Mouse (Mus musculus) CH12.LX (cell line): ENCODE measurements at regions not wholly inside any gene's neighbourhood (a gene's known extent, or its start where the extent isn't known, plus 50 kb on each side); places are given as distances from the start of the nearest gene placed in this dataset.

Experiments
- DNase-seq: peaks from one replicate; pipeline ENCODE4 v3.0.0-alpha.2; 2013; ENCODE audit errors: extremely low read depth
- H3K27ac ChIP-seq: 2 replicates; pipeline ENCODE4 v1.5.1; 2012; ENCODE audit warnings: low read depth, mild to moderate bottlenecking, control low read depth, moderate library complexity; ENCODE audit not compliant: insufficient read depth
- H3K27me3 ChIP-seq: replicated peaks from 2 replicates; pipeline ENCODE3; 2012; ENCODE audit warnings: inconsistent platforms
- H3K36me3 ChIP-seq, 2 experiments: replicated peaks in 1 of 2; 2 replicates each; pipeline versions ENCODE3 to v1.6.1; 2012; ENCODE audit warnings: inconsistent platforms in 1 of 2, low read length in 1 of 2, mild to moderate bottlenecking in 1 of 2, mixed read lengths in 1 of 2, moderate library complexity in 1 of 2; ENCODE audit not compliant: control insufficient read depth in 1 of 2, insufficient read depth in 1 of 2
- H3K4me1 ChIP-seq, 2 experiments: 2 replicates each; pipeline ENCODE4 v1.6.1; 2012; ENCODE audit warnings: inconsistent platforms in 1 of 2, moderate library complexity in 1 of 2; ENCODE audit not compliant: insufficient read depth in 2 of 2, control insufficient read depth in 1 of 2
- H3K4me2 ChIP-seq: 2 replicates; pipeline ENCODE4 v1.6.1; 2012; ENCODE audit warnings: low read depth, mild to moderate bottlenecking, control low read depth; ENCODE audit not compliant: poor library complexity, insufficient read depth, severe bottlenecking
- H3K4me3 ChIP-seq, 3 experiments: fragments of 150-350 bp in 1 of 3; sonication (generic) in 1 of 3; replicated peaks in 1 of 3; 2 replicates each; pipeline versions ENCODE3 to v1.5.1; 2011 to 2012; ENCODE audit warnings: low read depth in 2 of 3, low read length in 2 of 3, mild to moderate bottlenecking in 2 of 3, moderate library complexity in 2 of 3, control low read depth in 1 of 3, improper control_type of control experiment in 1 of 3, inconsistent platforms in 1 of 3, mixed read lengths in 1 of 3; ENCODE audit not compliant: poor library complexity in 1 of 3
- H3K79me2 ChIP-seq: replicated peaks from 2 replicates; pipeline ENCODE4 v1.6.1; 2012; ENCODE audit warnings: mild to moderate bottlenecking, moderate library complexity; ENCODE audit not compliant: control insufficient read depth, poor library complexity, insufficient read depth, severe bottlenecking; ENCODE audit errors: extremely low read depth
- H3K9ac ChIP-seq: 2 replicates; pipeline ENCODE4 v1.6.1; 2012; ENCODE audit warnings: low read depth, mild to moderate bottlenecking, control low read depth, moderate library complexity; ENCODE audit not compliant: insufficient read depth
- H3K9me3 ChIP-seq: replicated peaks from 2 replicates; pipeline ENCODE3; 2012; ENCODE audit warnings: low read length, inconsistent platforms, mixed read lengths
- BHLHE40 ChIP-seq: IDR thresholded peaks from 2 replicates; pipeline ENCODE4 v1.6.1; 2011; ENCODE audit warnings: mild to moderate bottlenecking, low read depth, low read length, improper control_type of control experiment
- CHD1 ChIP-seq: IDR thresholded peaks from 2 replicates; pipeline ENCODE4 v1.6.1; 2012; ENCODE audit warnings: low read depth, low read length, improper control_type of control experiment, inconsistent platforms
- CHD2 ChIP-seq: IDR thresholded peaks from 2 replicates; pipeline ENCODE4 v1.6.1; 2011; ENCODE audit warnings: low read length, improper control_type of control experiment
- CTCF ChIP-seq, 2 experiments: IDR thresholded peaks in 1 of 2; conservative IDR thresholded peaks in 1 of 2; 2 replicates each; pipeline ENCODE4 v1.5.1; 2011 to 2012; ENCODE audit warnings: low read depth in 2 of 2, low read length in 2 of 2, improper control_type of control experiment in 1 of 2, inconsistent platforms in 1 of 2, mild to moderate bottlenecking in 1 of 2, moderate library complexity in 1 of 2
- E2F4 ChIP-seq: IDR thresholded peaks from 2 replicates; pipeline ENCODE4 v1.6.1; 2011; ENCODE audit warnings: low read depth, low read length, improper control_type of control experiment; ENCODE audit not compliant: insufficient replicate concordance
- ELF1 ChIP-seq: IDR thresholded peaks from 2 replicates; pipeline ENCODE4 v1.6.1; 2014; ENCODE audit warnings: low read depth, mild to moderate bottlenecking, inconsistent platforms, low read length, improper control_type of control experiment
- EP300 ChIP-seq: IDR thresholded peaks from 2 replicates; pipeline ENCODE4 v1.6.1; 2011; ENCODE audit warnings: low read length, improper control_type of control experiment
- ETS1 ChIP-seq: conservative IDR thresholded peaks from 2 replicates; pipeline ENCODE4 v1.6.1; 2012; ENCODE audit warnings: low read depth, mild to moderate bottlenecking, inconsistent platforms, low read length, improper control_type of control experiment, moderate library complexity
- GABPA ChIP-seq: IDR thresholded peaks from 2 replicates; pipeline ENCODE4 v1.6.1; 2012; ENCODE audit warnings: low read depth, low read length, improper control_type of control experiment, inconsistent platforms; ENCODE audit not compliant: insufficient replicate concordance
- HCFC1 ChIP-seq: IDR thresholded peaks from 2 replicates; pipeline ENCODE4 v1.6.1; 2012; ENCODE audit warnings: low read depth, mild to moderate bottlenecking, inconsistent platforms, low read length, improper control_type of control experiment
- IRF4 ChIP-seq: IDR thresholded peaks from 2 replicates; pipeline ENCODE4 v1.6.1; 2014; ENCODE audit warnings: low read depth, mild to moderate bottlenecking, inconsistent platforms, low read length, improper control_type of control experiment
- JUN ChIP-seq: IDR thresholded peaks from 2 replicates; pipeline ENCODE4 v1.6.1; 2011; ENCODE audit warnings: low read depth, mild to moderate bottlenecking, low read length, improper control_type of control experiment, moderate library complexity; ENCODE audit not compliant: insufficient read depth
- JUND ChIP-seq: conservative IDR thresholded peaks from 2 replicates; pipeline ENCODE4 v1.6.1; 2011; ENCODE audit warnings: low read depth, low read length, improper control_type of control experiment
- KAT2A ChIP-seq: IDR thresholded peaks from 2 replicates; pipeline ENCODE4 v1.6.1; 2012; ENCODE audit warnings: low read length, improper control_type of control experiment, inconsistent platforms; ENCODE audit not compliant: insufficient replicate concordance
- MAFK ChIP-seq: IDR thresholded peaks from 2 replicates; pipeline ENCODE4 v1.6.1; 2011; ENCODE audit warnings: low read length, improper control_type of control experiment; ENCODE audit not compliant: insufficient replicate concordance
- MAX ChIP-seq: IDR thresholded peaks from 2 replicates; pipeline ENCODE4 v1.6.1; 2011; ENCODE audit warnings: low read length, improper control_type of control experiment
- MAZ ChIP-seq: IDR thresholded peaks from 2 replicates; pipeline ENCODE4 v1.6.1; 2012; ENCODE audit warnings: low read depth, mild to moderate bottlenecking, inconsistent platforms, low read length, improper control_type of control experiment, moderate library complexity
- MEF2A ChIP-seq: IDR thresholded peaks from 2 replicates; pipeline ENCODE4 v1.6.1; 2014; ENCODE audit warnings: low read depth, mild to moderate bottlenecking, inconsistent platforms, low read length, improper control_type of control experiment, borderline replicate concordance
- MXI1 ChIP-seq: IDR thresholded peaks from 2 replicates; pipeline ENCODE4 v1.6.1; 2011; ENCODE audit warnings: mild to moderate bottlenecking, low read depth, low read length, improper control_type of control experiment
- MYC ChIP-seq: IDR thresholded peaks from 2 replicates; pipeline ENCODE4 v1.6.1; 2011; ENCODE audit warnings: low read depth, mild to moderate bottlenecking, improper control_type of control experiment, low read length
- NELFE ChIP-seq: IDR thresholded peaks from 2 replicates; pipeline ENCODE4 v1.6.1; 2011; ENCODE audit warnings: low read depth, low read length, improper control_type of control experiment
- NRF1 ChIP-seq: IDR thresholded peaks from 2 replicates; pipeline ENCODE4 v1.6.1; 2014; ENCODE audit warnings: low read depth, mild to moderate bottlenecking, inconsistent platforms, low read length, improper control_type of control experiment, moderate library complexity
- PAX5 ChIP-seq: IDR thresholded peaks from 2 replicates; pipeline ENCODE4 v1.6.1; 2012; ENCODE audit warnings: low read length, inconsistent platforms, mixed read lengths
- POLR2A ChIP-seq: IDR thresholded peaks from 2 replicates; pipeline ENCODE4 v1.6.1; 2011; ENCODE audit warnings: low read depth, mild to moderate bottlenecking, improper control_type of control experiment, low read length
- POLR2AphosphoS2 ChIP-seq: IDR thresholded peaks from 2 replicates; pipeline ENCODE4 v1.6.1; 2011; ENCODE audit warnings: low read depth, low read length, improper control_type of control experiment
- RAD21 ChIP-seq: IDR thresholded peaks from 2 replicates; pipeline ENCODE4 v1.6.1; 2011; ENCODE audit warnings: low read depth, mild to moderate bottlenecking, low read length, improper control_type of control experiment, moderate library complexity
- RCOR1 ChIP-seq: conservative IDR thresholded peaks from 2 replicates; pipeline ENCODE4 v1.6.1; 2012; ENCODE audit warnings: low read depth, mild to moderate bottlenecking, inconsistent platforms, low read length, improper control_type of control experiment
- SIN3A ChIP-seq: IDR thresholded peaks from 2 replicates; pipeline ENCODE4 v1.6.1; 2012; ENCODE audit warnings: low read length, improper control_type of control experiment, inconsistent platforms
- SMC3 ChIP-seq: IDR thresholded peaks from 2 replicates; pipeline ENCODE4 v1.6.1; 2011; ENCODE audit warnings: low read depth, low read length, improper control_type of control experiment
- TBP ChIP-seq: conservative IDR thresholded peaks from 2 replicates; pipeline ENCODE4 v1.6.1; 2011; ENCODE audit warnings: low read depth, low read length, improper control_type of control experiment
- TCF12 ChIP-seq: IDR thresholded peaks from 2 replicates; pipeline ENCODE4 v1.6.1; 2014; ENCODE audit warnings: low read depth, mild to moderate bottlenecking, inconsistent platforms, low read length, improper control_type of control experiment
- UBTF ChIP-seq: IDR thresholded peaks from 2 replicates; pipeline ENCODE4 v1.6.1; 2012; ENCODE audit warnings: low read depth, mild to moderate bottlenecking, inconsistent platforms, low read length, improper control_type of control experiment, moderate library complexity
- USF1 ChIP-seq: IDR thresholded peaks from 2 replicates; pipeline ENCODE4 v1.6.1; 2014; ENCODE audit warnings: low read depth, mild to moderate bottlenecking, inconsistent platforms, low read length, improper control_type of control experiment
- USF2 ChIP-seq: conservative IDR thresholded peaks from 2 replicates; pipeline ENCODE4 v1.6.1; 2011; ENCODE audit warnings: low read depth, low read length, improper control_type of control experiment
- ZC3H11A ChIP-seq: IDR thresholded peaks from 2 replicates; pipeline ENCODE4 v1.6.1; 2012; ENCODE audit warnings: low read depth, mild to moderate bottlenecking, inconsistent platforms, low read length, improper control_type of control experiment
- ZKSCAN1 ChIP-seq: IDR thresholded peaks from 2 replicates; pipeline ENCODE4 v1.6.1; 2012; ENCODE audit warnings: low read depth, inconsistent platforms, low read length, improper control_type of control experiment, borderline replicate concordance
- ZMIZ1 ChIP-seq: IDR thresholded peaks from 2 replicates; pipeline ENCODE4 v1.6.1; 2012; ENCODE audit warnings: low read depth, mild to moderate bottlenecking, inconsistent platforms, low read length, improper control_type of control experiment
- ZNF384 ChIP-seq: IDR thresholded peaks from 2 replicates; pipeline ENCODE4 v1.6.1; 2012; ENCODE audit warnings: low read depth, low read length, improper control_type of control experiment, inconsistent platforms
- dilution Hi-C: fragments of 300-500 bp; cut with MboI; formaldehyde crosslinking; loops from 2 replicates; pipeline ENCODE4 v1.14.3; 2020; ENCODE audit warnings: low sequenced_read_pairs; ENCODE audit not compliant: extremely low pct_unique_long_range_greater_than_20kb, extremely low pct_ligation_motif_present
- in situ Hi-C: fragments of 300-500 bp; cut with MboI; formaldehyde crosslinking; loops from 3 replicates; pipeline ENCODE4 v1.14.3; 2019; ENCODE audit warnings: low sequenced_read_pairs, low pct_ligation_motif_present, low pct_unique_long_range_greater_than_20kb, mixed read lengths

DNA sequence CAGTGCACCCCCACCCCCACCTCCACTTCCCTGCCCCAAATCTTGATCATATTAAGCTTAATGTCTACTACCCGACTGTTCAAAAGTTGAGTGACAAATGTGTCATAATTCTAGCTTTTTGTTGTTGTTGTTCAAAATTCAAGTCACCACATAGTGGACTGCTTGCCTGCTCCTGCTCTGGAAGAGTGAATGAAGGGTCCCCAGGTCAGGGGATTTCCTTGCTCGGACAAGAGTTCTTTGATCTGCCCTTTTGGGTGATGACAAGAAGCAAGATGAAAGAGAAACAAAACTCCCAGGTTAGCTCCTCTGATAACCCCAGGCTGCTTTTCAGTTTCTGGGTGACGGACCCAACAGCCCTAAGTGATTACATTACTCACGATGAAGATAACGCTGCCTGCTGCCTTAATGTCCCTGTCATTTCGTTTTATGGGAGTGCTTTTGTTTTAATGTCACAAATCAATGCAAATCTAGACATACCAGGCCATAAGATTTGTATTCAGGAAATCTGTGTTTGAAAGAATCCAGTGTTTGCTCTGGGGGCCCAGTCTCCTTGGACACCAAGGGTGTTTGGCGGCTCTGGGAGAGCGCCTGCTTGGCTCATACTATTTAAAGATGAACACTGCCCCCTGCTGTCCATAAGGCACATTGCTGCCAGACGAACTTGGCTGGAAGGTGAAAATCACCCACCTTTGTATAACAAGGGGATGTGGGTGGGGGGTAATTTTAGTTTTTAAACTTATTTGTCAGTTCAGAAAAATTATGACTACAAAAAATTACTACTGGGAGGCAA, 172.0 kb upstream of the 1700066M21Rik start:
- H3K36me3 ChIP-seq = no peaks in the 10 kb centered on the region
- in situ Hi-C loops = loop anchor here (5.0 to 25.0 kb wide), 2 partner anchors 127 to 1318 kb away; no protein-coding TSS in a partner anchor

DNA sequence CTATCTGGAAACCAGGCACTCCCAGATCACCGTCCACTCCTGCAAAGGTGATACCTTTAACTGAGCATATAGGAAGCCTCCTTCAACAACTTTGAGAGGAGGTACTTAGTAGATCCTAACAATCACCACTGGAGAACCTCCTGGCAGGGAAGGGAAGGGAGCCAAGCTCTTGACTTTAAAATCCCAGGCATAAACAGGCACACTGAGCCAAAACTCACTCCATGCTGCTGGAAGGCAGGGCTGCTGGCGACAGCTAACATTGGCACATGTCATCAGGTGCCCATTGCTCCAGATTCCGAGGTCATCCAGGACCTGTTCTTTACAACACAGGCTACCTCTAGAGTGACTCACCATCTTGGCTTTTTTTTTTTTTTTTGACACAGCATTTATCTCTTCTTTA, 170.9 kb upstream of the 1700066M21Rik start:
- Histone ChIP-seq H3K36me3 (no peaks in the 10 kb centered on the region), H3K4me3 (no peak overlapping the region), H3K4me2 (no peak overlapping the region), H3K79me2 (no peaks in the 10 kb centered on the region), H3K27me3 (no peaks in the 10 kb centered on the region), H3K9ac (no peak overlapping the region), H3K27ac (no peak overlapping the region), H3K9me3 (no peaks in the 10 kb centered on the region), H3K4me1 (peaks cover 5 to 6% of the 10 kb centered on the region in 2 experiments)
- in situ Hi-C loops = loop anchor here (5.0 to 25.0 kb wide), 2 partner anchors 126 to 1319 kb away; no protein-coding TSS in a partner anchor
- no peak for DNase-seq
- dilution Hi-C loops = no loop called here
- no peak for TF ChIP-seq EP300
- TF ChIP-seq ZNF384 = no peak
- TF ChIP-seq MAX = no peak
- no peak for TF ChIP-seq SIN3A
- TF ChIP-seq SMC3 = no peak
- no peak for TF ChIP-seq RCOR1
- no peak for TF ChIP-seq RAD21
- no peak for TF ChIP-seq POLR2A
- TF ChIP-seq KAT2A = no peak
- no peak for TF ChIP-seq ELF1
- TF ChIP-seq MAZ = no peak
- no peak for TF ChIP-seq TBP
- TF ChIP-seq CTCF (conservative IDR thresholded peaks at IDR 0.05 in 1 of 2, IDR thresholded peaks at IDR 0.05 in 1 of 2; ENCODE audit: low read depth in 2 of 2, low read length in 2 of 2) = no peak
- no peak for TF ChIP-seq ZKSCAN1
- no peak for TF ChIP-seq JUN
- no peak for TF ChIP-seq ZMIZ1
- no peak for TF ChIP-seq GABPA

More for the DNA sequence above, 172.0 kb upstream of the 1700066M21Rik start:
- Histone ChIP-seq H3K27me3 (no peaks in the 10 kb centered on the region), H3K9ac (0 out of 2 replicates have a peak overlapping the region, but pooled peaks have one; percentile 17), H3K79me2 (no peaks in the 10 kb centered on the region), H3K27ac (no peak overlapping the region), H3K4me1 (peaks cover 0 to 6% of the 10 kb centered on the region in 2 experiments; a peak in 2 of 4 replicates), H3K4me3 (no peak overlapping the region), H3K9me3 (no peaks in the 10 kb centered on the region), H3K4me2 (peak overlapping the region; percentile 91)
- no peak for TF ChIP-seq USF2
- TF ChIP-seq SIN3A = 0 out of 2 replicates have a peak, but pooled peaks have one; percentile 43
- TF ChIP-seq MAX = no peak
- TF ChIP-seq E2F4 = no peak
- no peak for TF ChIP-seq MYC
- no peak for TF ChIP-seq RCOR1
- TF ChIP-seq CHD1 = no peak
- peak; percentile 87 for TF ChIP-seq RAD21
- no peak for TF ChIP-seq MAFK
- TF ChIP-seq ZC3H11A = peak; percentile 40; the same call in 1 of the 2 replicates
- TF ChIP-seq SMC3 = peak; percentile 77
- no peak for TF ChIP-seq GABPA
- no peak for TF ChIP-seq USF1
- no peak; the same call in 1 of the 2 replicates for TF ChIP-seq EP300
- TF ChIP-seq ZNF384 = no peak
- TF ChIP-seq CTCF (conservative IDR thresholded peaks at IDR 0.05 in 1 of 2, IDR thresholded peaks at IDR 0.05 in 1 of 2; ENCODE audit: low read depth in 2 of 2, low read length in 2 of 2) = peak; percentile 60 to 83
- TF ChIP-seq MXI1 = no peak
- TF ChIP-seq HCFC1 = no peak
- no peak for TF ChIP-seq TBP
- TF ChIP-seq POLR2A = no peak
- TF ChIP-seq ETS1 = no peak
- 0 out of 2 replicates have a peak, but pooled peaks have one; percentile 12 for TF ChIP-seq BHLHE40
- no peak for TF ChIP-seq CHD2
- no peak for TF ChIP-seq PAX5
- no peak for TF ChIP-seq TCF12
- TF ChIP-seq UBTF = no peak
- TF ChIP-seq KAT2A = no peak
- TF ChIP-seq NELFE = 0 out of 2 replicates have a peak, but pooled peaks have one; percentile 33
- TF ChIP-seq IRF4 = no peak; the same call in 1 of the 2 replicates
- 0 out of 2 replicates have a peak, but pooled peaks have one; percentile 28 for TF ChIP-seq MEF2A
- no peak for TF ChIP-seq ZMIZ1
- no peak for TF ChIP-seq MAZ
- no peak for TF ChIP-seq JUN
- no peak for TF ChIP-seq JUND
- no peak for TF ChIP-seq ZKSCAN1
- no peak for TF ChIP-seq ELF1
- no peak for TF ChIP-seq POLR2AphosphoS2
- TF ChIP-seq NRF1 = no peak
- peak; percentile 66 for DNase-seq
- dilution Hi-C loops = no loop called here
